Mouse (Mus musculus): Measurements from ENCODE around the gene Ccl11.

DNA sequence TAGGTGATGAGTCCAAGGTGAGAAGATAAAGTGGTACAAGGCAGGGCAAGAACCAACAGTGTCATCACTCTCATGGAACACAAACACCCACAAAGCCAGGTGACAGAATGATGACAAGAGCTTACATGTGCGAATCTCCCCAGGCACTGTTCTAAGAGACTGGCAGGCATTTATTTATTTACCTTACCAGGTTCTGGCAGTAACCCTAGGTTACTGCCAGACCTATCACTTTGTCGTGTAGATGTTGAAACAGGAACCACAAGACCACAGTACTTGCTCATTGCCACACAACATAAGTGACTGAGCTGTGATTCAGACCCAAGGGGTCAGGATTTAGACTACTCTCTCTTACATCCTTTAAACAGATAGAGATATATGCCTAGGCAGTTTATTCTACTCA, 42.6 kb upstream of the Ccl11 start:
- TF ChIP-seq POLR2A (IDR thresholded peaks at IDR 0.05; ENCODE audit: borderline replicate concordance, extremely low read depth, low read depth, low read length) (no peak), CTCF (IDR thresholded peaks at IDR 0.05; ENCODE audit: insufficient read depth, low read length) (no peak)

Data from lung, adult 2 months (tissue).